Mouse (Mus musculus) bone marrow, adult 2 months (tissue): ENCODE results near the gene 2700097O09Rik.

ENCODE experiments used
- CTCF ChIP-seq: fragments of 200-500 bp; IDR thresholded peaks from 2 replicates; pipeline ENCODE4 v1.5.1; 2011; ENCODE audit warnings: low read length, control low read depth; ENCODE audit not compliant: control insufficient read depth, insufficient read depth
- POLR2A ChIP-seq: fragments of 200-500 bp; IDR thresholded peaks from 2 replicates; pipeline ENCODE4 v1.6.1; 2011; ENCODE audit warnings: low read depth, mild to moderate bottlenecking, control low read depth, low read length, borderline replicate concordance; ENCODE audit not compliant: control insufficient read depth

DNA sequence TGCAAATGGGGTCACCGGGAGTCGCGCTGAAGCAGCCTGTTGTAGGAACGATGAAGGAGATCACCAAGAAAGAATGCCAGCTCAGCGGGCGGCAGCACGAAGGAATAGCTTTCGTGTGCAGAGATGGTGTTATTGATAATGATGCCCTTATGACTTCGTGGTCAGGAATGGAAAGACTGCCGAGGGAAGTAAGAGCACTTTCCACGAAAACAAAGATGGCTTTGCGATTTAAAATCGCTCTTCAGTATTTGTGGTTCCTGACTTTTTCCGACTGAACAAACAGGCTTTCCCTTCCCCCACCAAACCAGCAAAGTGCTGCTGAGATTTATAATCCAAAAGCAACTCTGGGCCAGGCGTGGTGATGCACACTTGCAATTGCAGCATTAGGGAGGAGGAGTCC is 38.9 kb downstream of the 2700097O09Rik start:
- TF ChIP-seq CTCF (no peak), POLR2A (no peak)
